7 mouse cellular contexts compared by ENCODE assay signal in genomic region chr17:75550771-75551413, GRCm38 (mm10). TPM values are rescaled to one million over a fixed set of nuclear protein-coding genes. Genes with fewer than 3 reads are reported as not detected.
DNase-seq lines count a peak whose midpoint lies in the region; ATAC-seq and TF ChIP-seq lines count a peak whose summit lies in the region.

No protein-coding gene starts in this region.

- no peak for DNase-seq in spleen, adult 2 months (ENCODE audit: low read depth in 1 of 2, low spot score in 2 of 2)
- no peak for DNase-seq in spleen, adult 12 weeks (ENCODE audit: low spot score)
- peak; percentile 20 for DNase-seq in embryonic facial prominence, embryonic 10.5 days (ENCODE audit: low spot score)
- peak; percentile 50 for DNase-seq in kidney, adult 2 months
- peak; percentile 12 to 40 for DNase-seq in thymus, postnatal 10 days (ENCODE audit: low spot score in 2 of 2)
- DNase-seq in frontal cortex, postnatal 36 days (ENCODE audit: low spot score in 2 of 2): no peak

- H3K9me3 ChIP-seq in embryonic facial prominence, embryonic 10.5 days: no peaks in the 10 kb centered on the region

- peak; percentile 8; the same call in 1 of the 2 replicates for ATAC-seq in megakaryocyte progenitor cell, adult 5-6 weeks (replicated peaks; ENCODE audit: poor library complexity)

- no peak for TF ChIP-seq CTCF in spleen, adult 2 months (IDR thresholded peaks at IDR 0.05; ENCODE audit: extremely low read depth, insufficient read depth, insufficient read length, insufficient replicate concordance)
- no peak for TF ChIP-seq CTCF in kidney, adult 2 months (conservative IDR thresholded peaks at IDR 0.05; ENCODE audit: insufficient read depth, insufficient read length, low read depth, low read length)

- WGBS in spleen, adult 2 months: 36% methylated on average over 11 of the region's 11 CpGs
- 42% methylated on average over 11 of the region's 11 CpGs for WGBS in embryonic facial prominence, embryonic 10.5 days
- WGBS in kidney, adult 2 months: 26% methylated on average over 11 of the region's 11 CpGs

- H3K4me3 ChIP-seq in spleen, adult 2 months (ENCODE audit: extremely low read depth, insufficient read depth, insufficient read length): peak overlapping the region; percentile 81
- peak overlapping the region; percentile 91 for H3K4me3 ChIP-seq in embryonic facial prominence, embryonic 10.5 days
- H3K4me3 ChIP-seq in kidney, adult 2 months (ENCODE audit: insufficient read depth, low read depth, low read length): peak overlapping the region; percentile 93

- H3K4me1 ChIP-seq in spleen, adult 2 months (ENCODE audit: control insufficient read depth, insufficient read depth, insufficient read length): 0 out of 2 replicates have a peak, but pooled peaks cover 3% of the 10 kb centered on the region
- peaks cover 17% of the 10 kb centered on the region for H3K4me1 ChIP-seq in embryonic facial prominence, embryonic 10.5 days
- peaks cover 5% of the 10 kb centered on the region; the same call in 1 of the 2 replicates for H3K4me1 ChIP-seq in kidney, adult 2 months (ENCODE audit: control insufficient read depth, insufficient read depth, low read length)

- H3K27ac ChIP-seq in spleen, adult 2 months (ENCODE audit: insufficient read depth, low read length): no peak overlapping the region; the same call in 1 of the 2 replicates
- H3K27ac ChIP-seq in embryonic facial prominence, embryonic 10.5 days (replicated peaks): peak overlapping the region; percentile 88
- H3K27ac ChIP-seq in kidney, adult 2 months (ENCODE audit: insufficient read depth, low read depth, low read length): no peak overlapping the region

- TF ChIP-seq POLR2A in spleen, adult 2 months (IDR thresholded peaks at IDR 0.05; ENCODE audit: low read depth, low read length): no peak
- no peak for TF ChIP-seq POLR2A in kidney, adult 2 months (IDR thresholded peaks at IDR 0.05; ENCODE audit: low read depth, low read length)

- peaks cover 6% of the 10 kb centered on the region for H3K36me3 ChIP-seq in spleen, adult 2 months (ENCODE audit: control insufficient read depth, insufficient read depth, low read length)
- H3K36me3 ChIP-seq in embryonic facial prominence, embryonic 10.5 days (replicated peaks): peaks cover 25% of the 10 kb centered on the region
- peaks cover 2% of the 10 kb centered on the region; the same call in 1 of the 2 replicates for H3K36me3 ChIP-seq in kidney, adult 2 months (ENCODE audit: control insufficient read depth, insufficient read depth, low read length)

- no peaks in the 10 kb centered on the region for H3K27me3 ChIP-seq in spleen, adult 2 months (ENCODE audit: control insufficient read depth, insufficient read depth, low read length)
- H3K27me3 ChIP-seq in embryonic facial prominence, embryonic 10.5 days (replicated peaks; ENCODE audit: low read depth, poor library complexity, severe bottlenecking): no peaks in the 10 kb centered on the region
- H3K27me3 ChIP-seq in kidney, adult 2 months (replicated peaks; ENCODE audit: control insufficient read depth, insufficient read depth, low read length): no peaks in the 10 kb centered on the region

RNA-seq across cellular contexts. Expression of gene Fam98a, which starts 0.9 kb away (rescaled TPM):
- polyA plus RNA-seq in spleen, adult 2 months (2012; rRNA removed): 5.6 and 6.1 TPM in 2 replicates
- polyA plus RNA-seq in embryonic facial prominence, embryonic 10.5 days (2016; fragmentation: Nextera tagmentation; extraction: Ambion mirVana): 23.9 and 25.1 TPM in 2 replicates
- polyA plus RNA-seq in kidney, adult 2 months (2012; rRNA removed): 10.5 and 13.9 TPM in 2 replicates
- total RNA-seq in megakaryocyte progenitor cell, adult 5-6 weeks (2015): 28.5 and 30.0 TPM in 2 replicates
- 24.7 and 31.9 TPM in 2 replicates for total RNA-seq in megakaryocyte progenitor cell, adult 5-6 weeks (2017)

Comparison
In these comparisons a context has a peak if more than half of its experiments do, and no peak if none do; other contexts are left out.
1. DNase-seq: peak in embryonic facial prominence, embryonic 10.5 days (single experiment), kidney, adult 2 months (single experiment) and thymus, postnatal 10 days (2 of 2); none in spleen, adult 2 months (0 of 2), spleen, adult 12 weeks (single experiment) and frontal cortex, postnatal 36 days (0 of 2).
2. Peak in every context shown above with its lines, with median percentiles within 50 percentile points of each other: H3K4me3 ChIP-seq.